26 mouse cellular contexts compared by ENCODE assay signal in the genomic region with DNA sequence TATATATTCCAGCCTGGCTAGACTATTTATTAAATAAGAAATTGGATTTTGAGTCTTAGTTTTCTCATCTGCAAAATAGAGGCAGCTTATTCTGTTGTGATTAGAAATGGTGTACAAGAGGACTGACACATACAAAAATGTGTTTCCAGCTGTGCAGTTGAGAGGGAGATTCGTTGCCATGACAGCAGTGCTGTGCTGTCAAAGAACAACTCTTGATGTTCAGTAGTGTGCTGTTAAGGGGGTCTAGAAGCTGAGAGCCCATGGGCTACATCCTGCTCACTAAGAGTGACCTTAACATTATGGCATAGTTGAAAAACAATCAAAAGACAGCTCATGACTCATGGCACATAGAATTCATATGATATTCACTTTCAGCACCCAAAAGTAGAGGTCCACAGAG.
A peak's percentile ranks its signal among the peaks of the same experiment; 100 is the strongest.
DNase-seq lines count a peak whose midpoint lies in the region; ATAC-seq and TF ChIP-seq lines count a peak whose summit lies in the region.
"Had no signal": no experiment of that assay in that cellular context is flagged by ENCODE, and none has a peak within 500 bp of the region (broad histone marks: within the 10 kb centered on the region; RNA-seq: fewer than 3 reads in every experiment).

No protein-coding gene starts in this region.

- H3K27ac ChIP-seq in hindbrain, embryonic 16.5 days (ENCODE audit: low read depth, low read length): no peak overlapping the region
- no peak overlapping the region for H3K27ac ChIP-seq in hindbrain, postnatal 0 days
- peak overlapping the region; percentile 62; the same call in 1 of the 2 replicates for H3K27ac ChIP-seq in midbrain, embryonic 16.5 days (ENCODE audit: low read length)
- H3K27ac ChIP-seq: heart, adult 2 months; hindbrain, embryonic 14.5 days; limb, embryonic 12.5 days; liver, embryonic 15.5 days; stomach, postnatal 0 days had no signal

- no peak for TF ChIP-seq POLR2A in brain, embryonic 14.5 days (IDR thresholded peaks at IDR 0.05; ENCODE audit: borderline replicate concordance, extremely low read depth, insufficient read depth, insufficient read length, poor library complexity, severe bottlenecking)

- H3K4me3 ChIP-seq in hindbrain, embryonic 16.5 days (ENCODE audit: low read length): no peak overlapping the region
- H3K4me3 ChIP-seq in hindbrain, postnatal 0 days (ENCODE audit: low read length): no peak overlapping the region
- H3K4me3 ChIP-seq in midbrain, embryonic 16.5 days (ENCODE audit: low read depth, low read length): no peak overlapping the region
- H3K4me3 ChIP-seq: heart, adult 2 months; heart, embryonic 12.5 days; limb, embryonic 12.5 days; liver, embryonic 15.5 days had no signal

- no peak overlapping the region for H3K9ac ChIP-seq in hindbrain, embryonic 16.5 days (ENCODE audit: low read depth, low read length)
- no peak overlapping the region for H3K9ac ChIP-seq in hindbrain, postnatal 0 days (replicated peaks; ENCODE audit: low read length)
- H3K9ac ChIP-seq in midbrain, embryonic 16.5 days (ENCODE audit: low read depth, low read length): no peak overlapping the region
- H3K9ac ChIP-seq: heart, embryonic 12.5 days; hindbrain, embryonic 14.5 days; limb, embryonic 12.5 days; liver, embryonic 15.5 days; lung, embryonic 14.5 days had no signal

- no peaks in the 10 kb centered on the region for H3K27me3 ChIP-seq in hindbrain, embryonic 16.5 days (replicated peaks; ENCODE audit: control insufficient read depth, insufficient read depth, low read length)
- H3K27me3 ChIP-seq in hindbrain, postnatal 0 days (ENCODE audit: insufficient read depth, low read length): no peaks in the 10 kb centered on the region
- H3K27me3 ChIP-seq in midbrain, embryonic 16.5 days (ENCODE audit: control insufficient read depth, insufficient read depth, low read depth, low read length): no peaks in the 10 kb centered on the region
- H3K27me3 ChIP-seq: CH12.LX; heart, embryonic 12.5 days; limb, embryonic 12.5 days had no signal

- no peak overlapping the region for H3K4me2 ChIP-seq in hindbrain, embryonic 16.5 days (ENCODE audit: low read length)
- no peak overlapping the region for H3K4me2 ChIP-seq in hindbrain, postnatal 0 days (ENCODE audit: low read depth, low read length)
- no peak overlapping the region for H3K4me2 ChIP-seq in midbrain, embryonic 16.5 days (ENCODE audit: low read length)
- H3K4me2 ChIP-seq: heart, embryonic 12.5 days; hindbrain, embryonic 14.5 days; limb, embryonic 12.5 days; liver, embryonic 15.5 days; lung, embryonic 14.5 days had no signal

- no peak for DNase-seq in hindbrain, postnatal 0 days (ENCODE audit: low spot score)
- DNase-seq in R1 (ENCODE audit: low read depth, low spot score): peak; percentile 25
- peak; percentile 67 for DNase-seq in brain, embryonic 14.5 days (ENCODE audit: low read depth)
- no peak for DNase-seq in frontal cortex, postnatal 36 days (ENCODE audit: low spot score in 2 of 2)
- DNase-seq: adrenal gland, adult 8-10 months; cerebellum, adult 11 months; cerebellum, adult 9-10 months; cerebellum, postnatal 36 days; heart, adult 2 months; heart, postnatal 4 days; kidney, adult 9 months; kidney, postnatal 14 days; lung, embryonic 14.5 days; right cerebral cortex, postnatal 4 days; thymus, adult 18-20 months; thymus, postnatal 25 days had no signal

- no peaks in the 10 kb centered on the region for H3K9me3 ChIP-seq in hindbrain, embryonic 16.5 days (ENCODE audit: control insufficient read depth, low read length)
- H3K9me3 ChIP-seq in hindbrain, postnatal 0 days (ENCODE audit: low read length): no peaks in the 10 kb centered on the region
- no peaks in the 10 kb centered on the region for H3K9me3 ChIP-seq in midbrain, embryonic 16.5 days (replicated peaks; ENCODE audit: control insufficient read depth, low read length, poor library complexity, severe bottlenecking)
- H3K9me3 ChIP-seq: heart, embryonic 12.5 days; limb, embryonic 12.5 days; liver, embryonic 15.5 days had no signal

- ATAC-seq in hindbrain, embryonic 16.5 days: peak; percentile 64
- no peak for ATAC-seq in hindbrain, postnatal 0 days
- peak; percentile 78 for ATAC-seq in midbrain, embryonic 16.5 days
- no peak for ATAC-seq in megakaryocyte progenitor cell, adult 5-6 weeks (replicated peaks; ENCODE audit: poor library complexity)
- ATAC-seq: intestine, embryonic 16.5 days had no signal

- no peaks in the 10 kb centered on the region for H3K36me3 ChIP-seq in hindbrain, embryonic 16.5 days (ENCODE audit: control insufficient read depth, insufficient read depth, low read length)
- no peaks in the 10 kb centered on the region for H3K36me3 ChIP-seq in hindbrain, postnatal 0 days (ENCODE audit: insufficient read depth, low read length)
- H3K36me3 ChIP-seq in midbrain, embryonic 16.5 days (ENCODE audit: control insufficient read depth, insufficient read depth, low read length): no peaks in the 10 kb centered on the region
- H3K36me3 ChIP-seq: heart, embryonic 12.5 days; limb, embryonic 12.5 days; liver, embryonic 15.5 days had no signal

- TF ChIP-seq CTCF in hindbrain, postnatal 0 days (IDR thresholded peaks at IDR 0.05; ENCODE audit: low read depth): no peak
- no peak for TF ChIP-seq CTCF in brain, embryonic 14.5 days (IDR thresholded peaks at IDR 0.05; ENCODE audit: borderline replicate concordance, extremely low read depth, insufficient read depth, insufficient read length)

- WGBS in hindbrain, embryonic 16.5 days: 48% methylated on average over 1 of the region's 1 CpGs
- 26% methylated on average over 1 of the region's 1 CpGs for WGBS in hindbrain, postnatal 0 days
- 18% methylated on average over 1 of the region's 1 CpGs for WGBS in midbrain, embryonic 16.5 days

- H3K4me1 ChIP-seq in hindbrain, embryonic 16.5 days (ENCODE audit: control insufficient read depth, insufficient read depth, low read depth, low read length): peaks cover 8% of the 10 kb centered on the region
- H3K4me1 ChIP-seq in hindbrain, postnatal 0 days (ENCODE audit: insufficient read depth, low read length): peaks cover 9% of the 10 kb centered on the region
- H3K4me1 ChIP-seq in midbrain, embryonic 16.5 days (ENCODE audit: control insufficient read depth, insufficient read depth, low read length): peaks cover 20% of the 10 kb centered on the region; the same call in 1 of the 2 replicates

Comparison
In these comparisons a context has a peak if more than half of its experiments do, and no peak if none do; other contexts are left out.
1. ATAC-seq: peak in hindbrain, embryonic 16.5 days (single experiment) and midbrain, embryonic 16.5 days (single experiment); none in hindbrain, postnatal 0 days (single experiment) and megakaryocyte progenitor cell, adult 5-6 weeks (single experiment).
2. DNase-seq: peak in R1 (single experiment) and brain, embryonic 14.5 days (single experiment); none in hindbrain, postnatal 0 days (single experiment) and frontal cortex, postnatal 36 days (0 of 2).